Mouse (Mus musculus): ENCODE measurements at regions not wholly inside any gene's neighbourhood (a gene's known extent, or its start where the extent isn't known, plus 50 kb on each side); places are given as distances from the start of the nearest gene placed in this dataset.

- no peak for TF ChIP-seq CTCF (conservative IDR thresholded peaks at IDR 0.05; ENCODE audit: insufficient read depth, insufficient read length, low read depth, low read length)
- TF ChIP-seq POLR2A (IDR thresholded peaks at IDR 0.05; ENCODE audit: low read depth, low read length) = no peak
Observed at GRCm38 (mm10) chr15:33914891-33915290, 442.8 kb downstream of the 9430069I07Rik start.

All from kidney, adult 2 months (tissue).